Mouse (Mus musculus) adrenal gland, adult 2 months (tissue): ENCODE results near the gene Mrps27. TPM values are rescaled to one million over a fixed set of nuclear protein-coding genes. Genes with fewer than 3 reads are reported as not detected.
A peak's percentile ranks its signal among the peaks of the same experiment; 100 is the strongest.

Source experiments
- DNase-seq: peaks from one replicate; pipeline ENCODE4 v3.0.0; 2021
- polyA plus RNA-seq: library from polyadenylated mRNA; depleted of rRNA; stranded (reverse); fragments of >200 nt; gene quantifications from 2 replicates; pipeline ENCODE4 v1.2.3, GENCODE M21; 2012
- total RNA-seq, 2 experiments: library from RNA; stranded (reverse); gene quantifications; 2 replicates each; pipeline ENCODE4 v1.2.3; 2021

Mrps27 gene
- total and polyA plus RNA-seq, 3 experiments: 20.6 to 54.2 (median 45.6) TPM

DNA sequence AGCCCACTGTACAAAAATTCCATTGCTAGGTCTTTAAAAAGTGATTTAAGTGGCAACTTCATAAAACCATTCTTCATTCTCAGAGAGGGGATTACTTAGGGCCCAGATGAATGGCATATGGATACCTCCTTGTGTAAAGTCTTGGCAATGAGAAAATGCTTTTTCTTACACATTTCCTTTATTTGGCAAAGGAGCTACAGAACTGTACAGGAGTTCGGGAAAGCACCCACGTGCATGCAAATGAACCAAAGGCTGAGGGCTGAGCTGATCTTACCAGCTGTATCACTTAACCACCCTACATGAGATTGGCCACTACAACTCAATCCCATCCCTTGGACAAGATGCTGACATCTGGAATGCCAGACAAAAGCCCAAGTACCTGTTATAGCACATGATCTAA lies 95.6 kb downstream of the Mrps27 start:
- no peak for DNase-seq

DNA sequence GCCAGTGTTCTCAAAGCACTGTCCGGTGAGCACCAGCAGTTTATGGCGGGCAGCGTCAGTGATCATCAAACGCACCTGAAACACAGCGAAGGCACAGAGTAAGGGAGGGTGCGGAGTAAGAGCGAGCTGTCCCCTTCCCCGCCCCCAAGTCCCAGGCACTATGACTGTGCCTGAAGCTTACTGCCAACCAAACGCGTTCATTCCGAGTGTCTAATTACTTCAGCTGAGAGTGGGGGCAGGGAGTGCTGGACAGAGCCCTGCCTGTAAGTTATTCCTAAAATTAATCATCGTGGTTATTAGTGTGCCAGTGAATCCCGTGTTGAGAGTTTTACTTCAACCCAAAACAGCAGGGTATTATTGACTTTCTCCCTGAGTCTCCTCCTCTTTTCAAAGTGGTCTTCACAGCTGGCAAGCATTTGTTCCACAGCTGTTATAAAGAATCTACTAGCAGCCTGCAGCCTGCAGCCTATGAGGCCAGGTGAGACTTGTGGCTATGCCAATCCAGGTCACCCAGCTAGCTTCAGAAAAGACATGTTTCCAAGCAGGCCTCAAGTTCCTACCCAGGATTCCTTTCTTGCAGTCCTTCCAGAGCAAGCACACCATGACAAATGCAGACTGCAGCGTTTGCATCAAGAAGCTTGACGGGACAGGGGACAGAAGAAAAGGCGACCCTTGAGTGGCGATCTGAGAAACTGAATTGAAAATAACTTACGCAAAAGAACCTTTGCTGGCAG lies 97.3 kb downstream of the Mrps27 start:
- no peak for DNase-seq

DNA sequence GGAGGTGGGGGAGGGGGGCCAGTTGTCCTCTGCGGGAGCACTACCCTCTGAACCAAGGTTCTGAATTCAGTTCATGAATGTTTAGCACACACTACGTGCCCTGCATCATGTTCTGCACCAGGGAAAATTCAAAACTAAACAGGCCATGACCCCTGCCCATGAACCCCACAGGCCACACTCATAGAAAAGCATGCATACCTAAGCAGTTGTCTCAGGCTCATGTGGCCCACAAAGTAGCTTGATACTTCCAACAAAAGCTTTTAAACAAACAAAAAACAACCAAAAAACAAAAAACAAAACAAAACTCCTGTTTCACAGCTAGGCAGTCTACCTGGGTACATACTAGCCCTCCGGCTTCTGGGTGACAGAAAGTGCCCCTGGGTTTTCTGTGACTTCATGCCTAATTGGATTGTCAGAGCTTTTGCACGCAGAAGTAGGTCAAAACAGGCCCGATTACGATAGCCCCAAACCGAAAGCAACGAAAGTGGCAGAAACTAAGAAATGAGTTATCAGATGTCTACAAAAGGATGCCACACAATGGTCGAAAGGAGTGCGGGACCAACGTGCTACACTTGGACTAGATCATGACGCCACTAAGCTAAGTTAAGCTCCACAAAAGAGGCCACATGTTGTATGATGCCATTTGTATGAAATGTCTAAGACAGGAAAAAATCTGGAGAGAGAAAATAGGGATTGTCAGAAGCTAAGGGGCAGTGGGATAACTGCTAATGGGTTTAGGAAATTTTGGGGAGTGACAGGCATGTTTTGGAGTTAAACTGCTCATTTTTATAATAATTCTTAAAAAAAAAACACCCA lies 98.1 kb downstream of the Mrps27 start:
- DNase-seq: no peak

DNA sequence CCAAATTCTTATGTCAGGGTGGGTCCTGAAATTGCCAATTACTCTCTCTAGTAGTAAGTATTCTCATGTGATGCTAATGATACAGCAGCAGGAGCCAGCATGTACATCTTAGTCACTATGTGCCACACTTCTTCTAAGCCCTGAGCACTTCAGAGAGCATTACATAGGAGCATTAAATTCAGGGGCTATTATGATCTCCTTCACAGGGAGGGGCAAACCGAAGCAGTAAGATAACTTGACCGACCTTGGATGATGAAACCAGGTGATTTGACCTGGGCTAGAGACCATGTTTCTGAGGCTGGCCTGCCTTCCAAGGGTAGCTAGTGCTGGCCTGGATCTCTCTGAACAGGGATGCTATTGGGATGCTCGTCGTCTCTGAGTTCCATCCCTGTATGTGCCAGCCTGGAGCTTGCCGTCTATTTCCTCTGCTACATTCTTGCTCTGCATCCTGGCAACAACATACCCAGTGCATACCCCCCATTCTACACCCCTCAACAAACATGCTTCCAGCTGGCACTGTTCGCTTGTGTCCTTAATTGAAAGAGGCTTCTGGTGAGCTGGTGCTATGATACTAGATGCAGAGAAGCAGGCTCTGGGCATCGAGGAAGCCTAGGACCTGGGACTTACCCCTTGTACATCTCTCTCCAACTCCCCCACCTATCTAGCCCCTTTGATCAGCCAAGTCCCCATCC lies 99.0 kb downstream of the Mrps27 start:
- DNase-seq: no peak

DNA sequence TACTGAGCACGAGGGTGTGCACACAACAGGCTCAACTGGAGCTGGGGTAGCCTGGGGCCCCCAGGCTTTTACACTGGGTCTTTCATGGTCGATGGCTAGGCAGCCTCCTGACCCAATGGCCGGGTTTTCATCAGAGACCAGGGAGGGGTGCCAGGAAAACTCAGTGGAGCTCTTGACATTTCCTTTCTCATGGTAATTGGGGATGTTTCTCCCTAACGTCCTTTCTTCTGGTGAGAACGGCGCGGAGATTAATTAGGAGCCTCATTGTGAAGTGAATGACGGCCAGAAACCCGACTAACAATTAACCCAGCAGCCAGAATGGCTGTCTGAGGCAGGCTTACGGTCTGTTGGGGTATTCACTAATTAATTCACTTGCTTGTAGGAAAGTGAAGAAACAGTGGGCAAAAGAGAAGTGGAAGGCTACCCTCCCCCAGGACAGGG lies 99.9 kb downstream of the Mrps27 start:
- no peak for DNase-seq

DNA sequence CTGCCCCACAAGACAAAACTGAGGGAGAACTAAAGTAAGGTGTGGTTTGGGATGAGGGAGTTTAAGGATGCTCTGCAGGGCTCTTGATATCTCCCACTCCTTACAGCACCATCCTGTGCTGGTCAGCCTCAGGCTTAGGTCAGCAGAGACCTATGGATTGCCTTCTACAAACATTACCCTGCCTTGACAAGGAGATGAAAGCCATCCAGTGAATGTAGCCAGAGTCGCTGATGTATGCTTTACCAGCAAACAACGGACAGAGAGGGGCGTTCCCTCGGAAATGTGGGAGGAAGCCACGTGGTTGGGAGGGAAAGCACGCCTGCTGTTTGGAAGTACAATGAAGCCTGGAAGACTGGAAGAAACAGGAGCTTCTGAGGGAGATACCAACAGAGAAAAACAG lies 100.3 kb downstream of the Mrps27 start:
- no peak for DNase-seq

DNA sequence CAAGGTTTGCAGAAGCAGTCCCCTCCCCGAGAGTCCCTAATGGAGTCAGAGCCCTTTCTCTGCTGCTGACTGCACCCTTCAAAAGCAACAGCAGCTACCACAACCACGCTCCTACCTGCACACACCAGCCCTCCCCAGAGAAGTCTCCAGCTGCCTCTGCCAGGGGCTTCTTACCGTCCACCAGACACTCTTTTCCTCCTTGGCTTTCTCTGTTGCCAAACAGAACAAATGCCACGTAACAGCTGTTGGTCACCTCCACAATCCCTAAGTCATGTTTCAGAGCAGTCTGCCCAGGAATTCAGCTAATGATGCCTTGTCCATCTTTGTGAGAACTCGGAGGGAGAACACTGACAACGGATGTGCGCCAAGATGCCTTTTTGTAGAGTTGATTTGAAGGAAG lies 102.4 kb downstream of the Mrps27 start:
- no peak for DNase-seq

DNA sequence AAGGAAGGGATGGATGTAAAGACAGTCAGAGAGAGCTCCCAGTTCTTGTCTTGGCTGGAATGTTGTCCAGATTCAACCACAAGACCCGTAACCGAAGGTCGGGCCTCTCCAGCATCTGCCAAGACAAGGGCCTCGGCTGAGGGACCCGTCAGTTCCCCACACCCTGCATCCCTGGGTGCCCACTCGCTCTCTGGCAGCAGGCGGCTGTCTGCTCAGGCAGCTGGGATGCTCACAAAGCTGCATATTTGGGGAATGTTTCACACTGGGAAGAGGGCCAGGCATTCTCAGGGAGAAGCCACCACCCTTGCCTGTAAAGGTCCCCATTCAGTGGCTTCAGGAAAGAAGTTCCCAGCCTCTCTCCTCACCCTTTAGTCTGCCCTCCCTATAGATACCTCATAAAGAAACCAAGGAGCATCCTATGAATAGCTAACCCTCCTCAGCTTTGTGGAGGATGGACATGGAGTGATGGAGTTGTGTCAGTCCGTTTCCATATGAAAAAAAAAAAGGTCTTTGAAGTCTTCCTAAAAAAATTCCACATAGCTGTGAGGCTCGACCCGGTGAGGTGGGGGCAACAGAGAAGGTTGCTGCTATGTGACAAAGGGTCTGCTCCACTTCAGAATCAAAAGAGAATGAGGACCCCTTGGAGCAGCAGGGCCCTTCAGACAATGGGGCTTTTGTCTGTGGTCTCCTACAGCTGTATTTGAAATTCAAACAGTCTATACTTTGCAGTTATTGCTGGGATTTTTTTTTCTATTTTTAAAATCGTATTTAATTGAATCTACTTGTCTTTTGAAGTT lies 103.0 kb downstream of the Mrps27 start:
- peak; percentile 61 for DNase-seq

DNA sequence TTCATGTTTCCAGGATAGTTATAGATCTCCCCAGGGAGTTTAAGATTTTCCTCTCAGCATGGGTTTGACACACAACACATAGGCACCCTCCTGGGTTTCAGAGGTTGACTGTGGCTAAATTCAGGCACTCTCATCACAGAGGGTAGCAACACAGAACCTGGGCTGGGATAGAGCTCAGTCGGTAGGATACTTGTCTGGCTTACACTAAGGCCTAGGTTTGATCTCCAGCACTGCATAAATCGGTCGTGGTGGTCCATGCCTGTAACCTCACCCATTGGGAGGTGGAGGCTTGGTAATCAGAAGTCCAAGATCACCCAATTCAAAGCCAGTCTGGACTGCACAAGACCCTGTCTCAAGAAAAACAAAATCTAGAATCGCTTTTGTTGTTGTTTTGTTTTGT lies 103.7 kb downstream of the Mrps27 start:
- DNase-seq: no peak

DNA sequence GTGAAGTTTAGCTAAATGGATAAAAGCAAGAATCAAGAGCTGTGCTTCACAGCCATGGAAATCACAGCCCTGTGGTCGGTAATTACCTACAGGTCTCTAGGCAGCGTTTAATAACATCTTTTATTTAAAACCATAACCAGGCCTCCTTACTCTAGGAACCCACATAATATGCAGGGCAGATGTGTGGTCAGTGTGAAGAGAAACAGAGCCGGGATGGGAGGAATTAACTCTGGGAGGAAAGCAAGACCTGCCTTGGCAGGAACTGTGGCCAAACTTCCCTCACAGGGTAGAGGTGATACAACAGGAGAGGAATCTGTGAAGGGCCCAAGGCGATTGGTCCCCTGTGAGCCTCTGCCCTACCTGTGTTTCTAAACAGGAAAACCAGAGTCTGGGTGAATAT lies 105.0 kb downstream of the Mrps27 start:
- no peak for DNase-seq

DNA sequence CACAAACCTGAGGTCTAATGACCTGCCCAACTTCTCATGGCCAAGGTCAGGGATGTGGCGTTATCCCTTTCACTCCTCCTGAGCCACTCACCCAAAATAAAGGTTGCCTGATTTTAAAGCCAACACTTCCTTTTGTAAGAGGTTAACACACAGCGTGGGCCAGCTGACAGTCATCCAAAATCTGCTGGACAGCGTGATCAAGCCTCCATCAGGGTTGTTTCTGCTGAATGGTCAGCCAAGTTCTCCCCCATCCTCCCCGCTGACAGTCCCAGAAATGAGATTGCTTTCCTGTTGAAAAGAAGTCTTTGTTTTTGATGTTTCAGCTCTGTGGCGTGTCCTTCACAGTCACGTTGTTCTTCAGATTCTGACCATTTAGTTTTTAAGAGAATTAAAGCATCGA lies 106.2 kb downstream of the Mrps27 start:
- DNase-seq: no peak

DNA sequence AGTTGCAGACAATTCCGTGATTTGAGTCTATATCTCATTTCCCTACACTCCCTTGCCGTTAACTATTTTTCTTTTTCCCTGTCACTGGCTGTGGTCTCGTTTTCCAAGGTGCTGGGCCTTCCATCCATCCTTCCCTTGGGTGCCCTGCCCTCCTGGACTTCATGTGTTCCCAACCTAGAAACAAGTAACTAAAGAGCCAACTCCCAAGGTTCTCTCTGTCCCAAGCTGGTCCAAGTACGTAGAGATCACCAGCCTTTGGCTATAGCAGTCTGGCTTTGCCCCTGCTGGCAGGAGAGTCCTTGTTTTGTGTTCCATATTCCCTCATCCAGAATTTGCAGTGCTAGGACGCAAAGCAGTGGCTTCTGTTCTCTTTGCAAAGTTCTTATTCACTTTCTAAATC lies 106.7 kb downstream of the Mrps27 start:
- no peak for DNase-seq

DNA sequence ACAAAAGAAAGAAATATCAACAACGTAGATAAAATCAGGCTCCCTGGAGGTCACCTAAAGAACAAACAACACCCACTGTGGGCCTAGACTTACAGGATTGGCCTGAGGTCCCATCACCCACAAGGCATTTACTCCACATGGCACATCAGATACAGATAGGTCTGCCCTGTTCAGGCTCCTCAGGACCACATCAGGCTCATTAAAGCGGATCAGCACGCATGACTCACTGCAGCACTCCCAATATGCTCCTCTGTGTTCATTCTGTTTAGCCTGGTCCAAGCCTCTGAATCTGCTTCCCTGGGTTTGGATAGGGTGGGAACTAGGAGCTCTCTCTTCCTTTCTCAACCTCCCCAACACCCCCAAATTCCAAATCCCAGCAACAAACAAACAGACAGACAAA lies 107.9 kb downstream of the Mrps27 start:
- DNase-seq: no peak

DNA sequence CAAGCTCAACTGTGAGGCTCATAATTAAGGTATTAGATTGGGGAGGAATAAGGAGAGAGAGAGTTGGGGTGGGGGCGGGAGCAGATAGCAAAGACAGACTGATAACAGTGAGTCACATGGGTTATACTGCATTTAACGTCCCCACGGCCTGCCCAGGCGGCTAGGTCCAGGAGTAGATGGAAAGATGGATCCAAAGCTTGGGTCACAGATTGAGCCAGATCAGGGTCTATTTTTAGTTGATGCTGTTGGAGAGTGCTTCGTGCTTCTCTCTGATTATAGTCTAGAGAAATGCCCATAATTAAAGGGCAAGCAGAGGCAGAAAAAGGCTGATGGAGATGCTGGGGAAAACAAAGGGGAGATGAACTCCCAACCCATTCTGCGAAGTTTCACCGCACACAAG lies 110.4 kb downstream of the Mrps27 start:
- no peak for DNase-seq

DNA sequence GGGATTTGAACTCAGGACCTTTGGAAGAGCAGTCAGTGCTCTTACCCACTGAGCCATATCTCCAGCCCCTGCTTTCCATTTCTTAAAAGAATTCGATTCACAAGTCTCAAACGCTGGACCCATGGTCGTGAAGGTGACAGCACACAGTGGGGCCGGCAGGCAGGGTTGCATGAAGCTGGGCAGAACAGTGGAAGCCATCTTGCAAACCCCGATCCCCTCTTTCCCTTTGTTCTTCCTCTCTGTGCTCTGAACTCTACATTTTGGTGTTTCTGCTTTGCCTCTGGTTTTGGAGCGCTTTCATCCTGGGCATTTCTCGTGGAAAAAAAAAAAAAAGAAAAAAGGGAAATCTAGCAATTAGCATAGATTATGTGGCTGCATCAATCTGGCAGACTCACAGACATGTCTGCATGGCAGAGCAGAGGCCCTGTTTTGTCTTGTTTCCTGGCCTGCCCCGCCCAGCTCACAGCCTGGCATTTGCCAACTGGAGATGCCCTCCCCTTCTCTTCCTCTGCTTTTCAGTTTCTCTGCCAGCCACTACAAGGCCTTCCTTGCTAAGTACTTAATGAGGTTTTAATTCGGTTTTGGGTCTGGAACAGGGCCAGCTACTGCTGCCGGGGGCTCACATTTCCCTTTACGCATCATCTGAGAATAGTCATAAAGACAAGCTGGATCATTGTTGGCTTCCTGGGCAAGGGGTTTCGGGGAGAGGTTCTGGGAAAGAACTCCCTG lies 114.2 kb downstream of the Mrps27 start:
- peak; percentile 31 for DNase-seq

DNA sequence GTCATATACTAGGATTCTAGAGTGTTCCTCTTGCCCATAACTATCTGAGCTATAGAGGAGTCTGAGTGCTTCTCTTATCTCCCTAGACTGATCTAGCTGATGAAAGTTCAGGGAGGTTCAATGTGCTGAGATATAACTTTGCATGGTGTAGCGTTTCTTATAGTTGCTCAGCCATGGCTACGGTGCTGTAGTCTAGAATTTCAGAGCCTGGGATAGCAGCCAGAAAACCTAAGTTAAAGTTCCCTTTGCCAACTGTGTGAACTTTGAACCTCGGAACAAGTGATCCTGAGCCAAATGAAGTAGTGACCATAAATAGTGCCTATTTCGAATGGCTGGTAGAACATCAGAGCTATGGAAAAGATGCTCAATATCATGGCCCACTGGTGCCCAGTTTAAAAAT lies 115.0 kb downstream of the Mrps27 start:
- no peak for DNase-seq

DNA sequence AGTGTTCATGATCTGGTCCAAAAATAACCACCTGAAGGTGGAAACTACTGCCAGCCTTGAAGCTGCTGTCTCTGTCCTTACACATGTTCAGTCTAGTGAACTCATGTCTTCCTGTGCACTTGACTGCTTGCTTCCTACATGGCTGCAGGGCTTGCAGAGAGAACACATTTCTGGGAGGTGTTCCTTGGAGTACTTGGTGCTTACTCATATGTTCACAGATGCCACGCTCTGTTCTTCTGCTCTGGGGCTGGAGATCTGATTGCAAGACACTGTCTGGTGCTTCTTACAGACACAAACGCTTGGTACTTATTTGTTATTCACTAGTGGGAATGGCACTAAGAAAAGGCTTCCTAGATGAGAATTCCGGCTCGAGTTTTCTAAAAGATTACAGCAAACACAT lies 117.3 kb downstream of the Mrps27 start:
- no peak for DNase-seq

DNA sequence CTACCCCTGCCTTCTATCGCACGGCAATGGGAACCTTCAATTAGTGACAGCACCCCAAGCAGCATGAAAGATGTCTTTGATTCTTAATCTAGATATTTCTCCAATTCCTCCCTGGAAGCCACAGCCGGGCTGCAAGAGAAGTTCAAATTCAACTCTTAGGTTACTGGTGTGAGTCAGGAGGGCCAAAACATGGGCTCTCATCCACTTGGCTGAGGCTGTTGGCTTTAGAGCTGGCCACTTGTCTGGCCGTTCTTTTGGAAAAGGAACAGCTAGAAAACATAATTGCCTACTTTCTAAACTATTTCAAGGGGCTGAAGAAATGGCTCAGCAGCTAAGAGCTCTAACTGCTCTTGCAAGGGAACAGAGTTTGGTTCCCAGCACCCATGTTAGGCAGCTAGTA lies 120.0 kb downstream of the Mrps27 start:
- no peak for DNase-seq
